Mouse (Mus musculus) ovary, adult 18-20 months (tissue): ENCODE measurements at regions not wholly inside any gene's neighbourhood (a gene's known extent, or its start where the extent isn't known, plus 50 kb on each side); places are given as distances from the start of the nearest gene placed in this dataset.

Experiments
- DNase-seq: peaks from one replicate; pipeline ENCODE4 v3.0.0; 2022; ENCODE audit warnings: low spot score, mixed read lengths

- peak; percentile 37 for DNase-seq
Observed at GRCm38 (mm10) chr17:47225306-47226269, 143.1 kb upstream of the Mrps10 start.

DNA sequence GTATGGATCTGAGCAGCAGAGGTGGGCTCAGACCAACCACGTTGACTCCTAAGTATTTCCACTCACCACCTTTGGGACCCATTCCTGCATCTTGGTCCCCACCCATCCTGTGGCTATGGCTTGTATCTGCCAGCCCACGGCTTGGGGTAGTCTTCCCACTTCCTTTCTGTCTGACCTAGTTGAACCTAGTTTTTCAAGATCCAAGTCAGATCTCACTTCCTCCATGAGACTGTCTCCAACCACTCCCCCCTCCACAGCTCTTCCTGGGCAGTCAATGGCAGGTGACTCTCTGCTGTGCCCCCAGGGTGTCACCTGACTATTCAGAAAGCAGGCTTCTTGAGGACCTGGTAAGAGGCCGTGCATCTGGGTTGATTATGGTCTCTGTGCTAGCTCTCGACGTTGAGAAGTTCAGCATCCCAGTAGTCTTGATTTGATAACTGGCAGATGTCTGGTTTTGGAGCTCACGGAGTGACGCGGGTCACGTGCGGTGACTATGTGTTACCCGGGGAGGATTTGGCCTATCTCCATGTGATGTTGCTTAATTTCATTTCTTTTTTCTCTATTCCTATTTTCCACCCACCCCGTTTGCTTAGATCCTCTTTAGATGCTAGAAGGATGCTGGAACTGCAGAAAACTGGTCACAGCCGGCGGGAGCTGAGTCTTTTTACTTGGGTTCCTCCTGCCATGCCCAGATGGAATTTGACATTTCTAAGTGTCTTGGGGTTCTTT lies 147.5 kb upstream of the Mrps10 start:
- DNase-seq = no peak

GRCm38 (mm10) chr17:47219846-47220245 lies 148.8 kb upstream of the Mrps10 start:
- DNase-seq = no peak

- no peak for DNase-seq
Observed at GRCm38 (mm10) chr17:47216490-47216889, 152.2 kb upstream of the Mrps10 start.

DNA sequence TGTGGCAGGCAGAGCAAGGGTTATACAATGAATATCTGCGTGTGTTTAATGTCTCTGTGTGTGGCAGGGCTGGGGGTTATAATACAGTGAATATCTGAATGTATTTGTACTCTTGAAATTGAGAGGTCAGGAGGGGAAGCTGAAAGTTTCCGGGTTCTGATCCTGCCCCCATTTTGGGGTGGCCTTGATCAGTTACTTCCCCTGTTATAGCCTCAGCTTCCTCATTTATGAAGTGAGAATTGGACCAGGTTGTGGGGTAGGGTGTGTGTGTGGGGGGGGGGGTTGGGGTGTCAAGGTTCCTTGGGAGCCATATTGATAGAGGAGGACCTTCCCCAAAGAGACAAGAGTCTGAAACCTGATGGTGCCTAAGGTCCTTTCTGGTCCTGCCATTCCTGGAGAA lies 152.8 kb upstream of the Mrps10 start:
- no peak for DNase-seq

DNA sequence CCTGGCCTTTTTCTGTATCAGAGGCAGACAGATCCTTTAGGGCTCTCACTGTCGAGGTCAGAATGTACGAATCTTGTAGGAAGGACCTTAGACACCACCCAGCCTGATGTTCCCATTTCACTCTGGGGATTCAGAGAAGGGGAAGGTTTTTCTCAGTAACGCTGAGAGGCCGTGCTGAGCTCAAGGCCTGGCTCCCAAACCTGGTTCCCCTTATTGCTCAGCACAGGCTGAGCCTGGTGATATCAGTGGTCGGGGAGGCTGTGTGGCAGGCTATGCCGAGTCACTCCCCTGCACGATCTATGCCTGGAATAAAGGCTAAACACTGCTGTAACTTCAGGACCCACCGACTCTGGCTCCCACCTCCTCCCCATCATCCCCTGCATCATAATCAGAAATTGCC lies 154.6 kb upstream of the Mrps10 start:
- DNase-seq = no peak

DNA sequence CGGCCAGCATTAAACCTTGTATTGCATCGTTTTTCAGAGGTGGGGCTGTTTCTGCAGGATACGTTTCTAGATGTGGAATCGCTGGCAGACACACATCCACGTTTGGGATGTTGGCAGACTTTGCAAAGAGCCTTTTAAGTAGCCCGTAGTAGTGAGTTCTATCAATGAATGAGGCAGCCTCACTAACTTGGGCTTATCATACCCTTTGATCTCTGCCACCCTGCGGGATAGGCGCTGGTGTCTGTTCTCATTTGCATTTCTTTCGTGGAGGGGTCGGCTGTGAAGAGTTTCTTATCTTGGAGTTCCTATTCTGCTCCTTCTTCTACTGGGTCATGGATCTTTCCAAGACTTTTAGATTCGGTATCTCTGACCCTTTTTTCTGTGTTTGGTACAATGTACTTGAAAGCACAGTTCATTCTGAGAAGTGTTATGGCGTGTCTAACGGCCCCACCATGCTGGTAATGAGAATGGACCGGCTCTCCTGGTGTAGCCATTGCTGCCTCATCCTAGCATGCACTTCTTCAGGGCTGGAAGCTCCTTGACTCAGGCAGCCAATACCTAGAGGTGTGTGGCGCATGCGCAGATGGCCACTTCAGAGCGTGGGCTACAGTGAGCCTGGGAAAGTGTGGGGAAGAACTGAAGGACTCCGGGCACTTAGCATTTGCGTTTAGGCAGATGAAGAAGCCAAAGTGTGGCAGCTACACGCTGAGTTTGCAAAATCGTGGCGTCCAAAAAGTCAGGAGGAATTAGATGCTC lies 158.1 kb upstream of the Mrps10 start:
- DNase-seq = no peak

- no peak for DNase-seq
Observed at GRCm38 (mm10) chr17:47208886-47209585, 159.7 kb upstream of the Mrps10 start.

GRCm38 (mm10) chr17:47207471-47207870 lies 161.2 kb upstream of the Mrps10 start:
- DNase-seq = no peak

GRCm38 (mm10) chr17:47204470-47205162 lies 164.1 kb upstream of the Mrps10 start:
- DNase-seq = no peak

DNA sequence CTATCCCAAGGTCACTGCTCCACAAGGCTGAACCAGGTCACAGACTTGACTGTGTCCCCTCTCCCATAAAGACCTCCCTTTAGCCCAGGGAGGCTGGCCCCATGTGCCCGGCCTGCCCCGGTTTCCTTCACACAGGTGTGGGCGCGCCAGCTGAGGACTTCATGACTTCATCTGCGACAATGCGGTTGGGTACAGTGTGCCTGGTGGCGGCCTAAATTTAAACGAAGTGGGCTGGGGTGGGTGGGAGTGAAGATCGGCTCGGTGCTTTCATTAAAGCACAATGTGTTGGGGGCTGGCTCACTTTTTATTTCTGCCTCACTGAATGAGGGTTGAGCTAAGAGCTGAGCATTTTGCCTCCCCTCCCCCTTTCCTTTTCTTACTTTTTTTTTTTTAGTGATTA lies 169.5 kb upstream of the Mrps10 start:
- no peak for DNase-seq

DNA sequence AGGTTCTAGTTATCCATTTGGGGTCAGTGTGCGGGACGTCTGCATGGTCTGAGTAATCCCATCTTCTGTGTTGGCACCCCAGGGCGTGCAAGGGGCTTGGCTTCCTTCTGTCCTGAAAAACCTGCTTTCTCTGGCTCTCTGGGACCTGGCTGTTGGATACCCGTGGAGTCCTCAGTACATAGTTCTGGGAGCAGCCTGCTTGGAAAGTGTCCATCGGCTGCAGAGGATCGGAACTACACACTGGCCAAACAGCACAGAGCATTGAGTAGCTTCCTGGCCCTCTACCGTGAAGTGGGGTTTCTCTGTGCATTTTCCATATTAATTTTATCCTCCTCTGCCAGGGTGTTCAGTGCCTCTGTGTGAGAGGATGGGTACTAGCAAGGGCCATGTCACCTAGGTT lies 170.7 kb upstream of the Mrps10 start:
- no peak for DNase-seq

- no peak for DNase-seq
Observed at GRCm38 (mm10) chr17:47196992-47197391, 171.7 kb upstream of the Mrps10 start.

DNA sequence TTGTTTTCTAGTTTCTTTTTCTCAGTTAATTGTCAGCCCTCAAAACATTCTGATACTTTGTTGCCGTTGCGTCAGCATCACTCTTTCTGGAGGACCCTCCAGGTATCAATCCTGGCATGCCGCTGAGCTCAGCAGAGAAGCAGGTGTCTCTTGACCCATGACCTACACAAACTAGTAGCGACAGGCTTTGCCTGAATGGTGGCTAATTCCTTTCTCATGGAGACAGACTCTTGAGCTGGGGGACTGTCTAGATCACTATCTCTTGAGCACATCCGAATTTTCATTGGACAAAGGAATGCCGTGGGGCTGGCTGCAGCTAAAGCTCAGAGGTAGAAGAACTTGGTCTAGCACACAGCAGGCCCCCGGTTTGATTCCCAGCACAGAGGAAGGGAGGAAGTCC lies 172.7 kb upstream of the Mrps10 start:
- DNase-seq = no peak

DNA sequence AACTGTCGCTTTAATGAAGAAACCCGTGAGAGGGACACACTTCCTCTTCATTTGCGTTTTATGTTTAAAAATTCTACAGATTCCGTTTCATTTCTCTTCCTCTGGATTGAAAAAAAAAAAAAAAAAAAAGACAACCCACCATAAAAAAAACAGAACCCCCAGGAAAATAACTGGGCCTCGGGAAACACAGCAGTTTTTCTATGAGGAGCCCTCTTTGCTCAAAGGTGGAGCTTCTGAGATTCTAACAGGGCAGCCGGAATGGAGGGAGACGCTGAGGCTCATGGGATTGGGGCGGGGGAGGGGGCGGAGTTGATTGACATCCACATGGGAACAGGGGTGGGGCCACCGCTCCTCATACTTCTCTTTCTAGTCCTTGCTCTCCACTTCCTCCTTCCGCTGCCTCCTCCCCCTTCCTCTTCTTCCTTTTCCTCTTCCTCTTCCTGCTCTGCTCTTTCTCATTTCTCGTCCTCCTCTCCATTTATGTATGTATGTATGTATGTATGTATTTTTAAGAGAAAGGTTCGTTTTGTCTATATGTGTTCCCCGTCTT lies 174.1 kb upstream of the Mrps10 start:
- no peak for DNase-seq

DNA sequence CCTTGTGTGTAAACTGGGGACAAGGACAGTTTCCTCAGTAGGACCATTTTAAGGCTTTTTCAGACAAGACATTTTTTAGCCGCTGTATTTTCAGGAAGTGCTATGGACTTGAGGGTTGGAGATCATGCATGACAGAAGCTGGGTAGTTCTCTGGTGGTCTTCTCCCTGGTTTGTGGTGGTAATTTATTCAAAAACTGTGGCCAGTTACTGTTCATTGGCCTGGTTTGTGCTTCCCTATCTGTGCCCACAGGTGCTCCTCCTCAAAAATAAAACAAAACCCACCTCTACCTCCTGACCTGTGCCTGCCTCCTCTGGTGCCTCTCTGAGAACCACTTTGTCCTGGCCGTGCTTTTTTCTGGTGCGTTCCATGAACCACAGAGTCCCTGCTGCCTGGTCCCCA lies 177.3 kb upstream of the Mrps10 start:
- DNase-seq = no peak

DNA sequence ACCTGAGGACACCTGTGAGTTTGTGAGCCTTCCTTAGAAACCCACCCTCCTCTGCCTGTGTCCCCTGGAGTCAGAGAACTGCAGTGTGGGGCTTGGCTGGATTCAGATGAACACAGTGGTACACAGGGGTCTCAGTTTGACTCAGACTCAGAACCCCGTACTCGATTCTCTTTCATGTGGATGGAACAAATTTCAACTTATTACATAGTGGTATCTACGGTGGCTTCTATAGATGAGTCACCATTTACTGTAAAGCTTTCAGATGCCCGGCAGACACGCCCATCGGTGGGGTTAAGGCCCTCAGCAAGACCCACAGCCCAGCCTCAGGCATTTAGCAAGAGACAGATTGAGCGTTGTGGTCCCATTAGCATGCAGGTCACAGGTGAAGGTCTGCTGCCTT lies 178.9 kb upstream of the Mrps10 start:
- DNase-seq = no peak

- no peak for DNase-seq
Observed at GRCm38 (mm10) chr17:47184148-47184547, 173.8 kb upstream of the Ubr2 start.

GRCm38 (mm10) chr17:47182118-47182517 lies 171.8 kb upstream of the Ubr2 start:
- no peak for DNase-seq

DNA sequence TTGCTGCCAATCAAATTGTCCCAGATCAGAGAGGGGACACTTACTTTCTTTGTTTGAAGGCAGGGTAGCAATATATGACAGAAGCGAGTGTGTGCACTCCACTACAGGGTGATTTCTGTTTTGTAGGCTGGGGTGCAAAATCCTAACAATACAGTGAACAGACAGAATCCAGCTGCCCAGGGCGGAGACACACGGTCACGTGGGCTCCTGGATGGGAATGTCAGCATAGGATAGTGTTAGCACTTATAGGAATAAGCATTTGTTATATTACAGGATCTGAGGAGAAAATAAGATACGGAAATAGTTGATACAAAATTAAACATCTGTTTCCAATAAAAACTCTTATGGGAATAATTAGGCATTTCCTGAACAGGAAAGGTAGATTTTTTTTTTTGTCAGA lies 169.1 kb upstream of the Ubr2 start:
- DNase-seq = no peak

DNA sequence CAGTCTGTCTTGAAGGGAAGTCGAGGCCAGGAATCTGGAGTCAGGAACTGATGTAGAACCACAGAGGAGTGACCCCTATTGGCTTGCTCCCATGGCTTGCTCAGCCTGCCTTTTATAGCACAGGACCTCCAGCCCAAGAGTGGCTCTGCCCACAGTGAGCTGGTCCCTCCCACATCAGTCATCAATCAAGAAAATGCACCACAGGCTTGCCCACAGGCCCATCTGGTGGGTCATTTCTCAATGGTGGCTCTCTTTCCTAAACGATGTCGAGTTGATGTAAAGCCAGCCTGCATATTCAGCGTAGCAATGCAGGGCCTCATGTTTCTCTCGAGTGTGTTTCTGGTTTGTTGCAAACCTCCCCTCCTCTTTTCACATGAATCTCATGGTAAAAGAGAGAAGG lies 168.3 kb upstream of the Ubr2 start:
- DNase-seq = no peak
